Mouse (Mus musculus): ENCODE data around the gene Hes7.

Hes7 gene

GRCm38 (mm10) chr11:69120221-69121000 lies at the start of gene Hes7:
TSS of gene Hes7 (plus strand) at chr11:69120404.
- no peak for DNase-seq (ENCODE audit: low spot score in 2 of 2)

- peak; percentile 94 to 97 for DNase-seq (ENCODE audit: low spot score in 2 of 2)
These were observed 49.5 kb upstream of the Hes7 start, which contains the start of gene Tmem107 for GRCm38 (mm10) chr11:69070590-69071222. TSS of gene Tmem107 (plus strand) at chr11:69070806.

- no peak for DNase-seq (ENCODE audit: low spot score in 2 of 2)
These were observed 48.9 kb upstream of the Hes7 start for GRCm38 (mm10) chr11:69071262-69071661.

DNA sequence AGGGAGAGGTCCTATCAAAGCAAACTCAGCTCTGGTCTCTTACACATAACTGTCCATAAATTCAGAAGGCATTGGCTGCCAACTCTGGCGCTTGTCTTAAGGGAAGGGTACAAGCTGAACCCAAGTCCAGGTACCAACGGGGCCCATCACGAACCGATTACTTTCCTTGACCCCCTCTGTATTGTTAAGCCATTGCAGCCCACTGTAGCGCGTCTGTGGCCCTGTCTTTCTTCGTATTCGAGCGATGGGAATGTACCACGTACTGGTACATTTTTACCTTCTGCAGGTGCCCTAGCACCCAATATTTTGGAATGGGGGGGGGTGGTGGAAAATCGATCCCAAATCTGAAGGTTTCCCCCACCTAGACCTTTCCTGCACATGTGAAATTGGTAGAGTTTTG lies 48.0 kb upstream of the Hes7 start:
- no peak for DNase-seq (ENCODE audit: low spot score in 2 of 2)

DNA sequence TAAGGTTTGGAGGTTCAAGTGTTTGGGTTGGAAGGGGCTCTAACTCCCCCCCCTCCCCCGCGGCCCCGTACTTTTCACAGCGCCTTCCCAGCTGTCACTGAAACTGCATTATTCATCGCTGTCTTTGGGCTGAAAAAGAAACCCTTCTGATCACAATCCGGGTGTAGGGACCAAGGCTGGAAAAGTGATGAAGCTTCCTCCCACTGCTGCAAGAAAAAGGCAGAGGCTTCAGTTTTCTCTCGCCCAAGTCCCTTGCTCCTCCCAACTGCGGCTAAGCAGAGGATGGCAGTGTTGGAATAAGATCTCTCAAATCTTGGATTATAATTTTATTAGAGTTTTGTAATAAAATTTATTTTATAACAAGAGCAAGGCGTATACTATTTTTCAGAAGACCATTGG lies 47.5 kb upstream of the Hes7 start:
- no peak for DNase-seq (ENCODE audit: low spot score in 2 of 2)

DNA sequence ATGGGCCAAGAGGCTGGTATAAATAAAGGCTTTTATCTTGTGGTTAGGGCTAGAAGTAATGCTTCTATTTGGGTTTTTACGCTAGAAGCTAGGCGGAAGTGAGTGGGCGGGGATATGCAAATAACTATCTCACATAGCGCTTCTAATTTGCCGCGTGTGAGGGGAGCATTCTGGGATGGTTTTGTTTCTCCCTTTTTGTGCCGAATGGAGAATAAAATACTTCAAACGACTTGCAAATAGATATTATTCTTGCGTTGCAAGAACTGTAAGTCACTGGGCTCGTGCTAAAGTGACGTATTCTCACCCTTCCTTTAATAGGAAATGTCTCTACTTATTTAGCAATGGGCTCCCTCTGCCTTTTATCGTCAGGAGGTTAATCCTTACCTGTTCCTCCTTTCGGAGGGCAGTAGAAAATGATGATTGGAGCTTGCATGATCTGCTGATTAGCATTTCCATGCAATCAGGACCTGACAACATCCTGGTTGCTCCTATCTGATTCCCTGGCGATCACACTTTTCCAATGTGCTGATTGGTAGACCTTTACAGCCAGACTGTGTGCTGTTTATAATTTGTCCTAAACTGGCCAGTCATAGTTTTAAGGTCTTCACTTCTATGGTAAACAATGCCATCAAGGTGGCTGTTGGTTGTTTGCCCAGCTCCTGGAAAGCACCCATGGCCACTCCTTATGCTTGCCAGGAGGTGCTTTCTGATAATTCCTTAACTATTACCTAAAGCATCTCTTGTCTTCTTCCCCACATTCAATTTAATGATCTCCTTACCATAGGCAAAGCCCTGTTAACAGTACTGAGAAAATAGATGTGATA lies 46.9 kb upstream of the Hes7 start:
- DNase-seq (ENCODE audit: low spot score in 2 of 2) = peak; percentile 88 to 91

DNA sequence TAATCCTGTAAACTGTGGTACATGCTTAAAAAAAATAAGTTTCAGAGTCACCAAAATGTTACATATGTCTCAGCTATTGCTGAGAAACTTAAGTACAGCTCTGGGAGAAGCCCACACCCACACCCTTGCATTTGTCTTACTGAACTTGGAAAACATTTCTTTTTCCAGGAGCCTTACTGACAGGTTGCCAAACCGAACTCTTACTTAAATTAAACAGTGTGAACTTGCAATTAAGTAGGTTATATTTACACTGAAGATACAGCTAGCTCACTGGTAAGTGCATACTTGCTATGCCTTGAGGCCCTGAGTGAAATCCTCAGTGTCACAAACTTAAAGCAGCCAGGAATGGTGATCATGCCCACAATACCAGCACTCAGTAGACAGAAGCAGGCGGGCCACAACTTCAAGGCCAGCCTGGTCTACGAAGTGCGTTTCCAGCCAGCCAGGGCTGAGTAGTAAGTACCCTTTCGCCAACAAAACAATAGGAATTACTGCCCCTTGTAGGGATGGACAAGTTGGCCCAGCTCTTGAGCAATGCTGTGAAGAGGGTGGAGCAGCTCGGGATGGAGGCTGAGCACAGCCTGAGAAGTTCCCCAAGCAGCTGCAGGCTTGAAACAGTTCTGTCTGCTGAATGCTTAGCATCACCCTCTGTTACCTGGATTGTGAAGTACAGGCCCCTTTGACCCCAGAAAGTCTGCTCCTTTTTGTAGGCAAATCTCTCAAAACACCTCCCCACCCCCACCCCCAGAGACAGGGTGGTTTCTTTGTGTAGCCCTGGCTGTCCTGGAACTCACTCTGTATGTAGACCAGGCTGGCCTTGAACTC lies 46.0 kb upstream of the Hes7 start:
- no peak for DNase-seq (ENCODE audit: low spot score in 2 of 2)

GRCm38 (mm10) chr11:69074776-69075069 lies 45.5 kb upstream of the Hes7 start:
- DNase-seq (ENCODE audit: low spot score in 2 of 2) = no peak

- no peak for DNase-seq (ENCODE audit: low spot score in 2 of 2)
These were observed 44.3 kb upstream of the Hes7 start for GRCm38 (mm10) chr11:69075764-69076479.

DNA sequence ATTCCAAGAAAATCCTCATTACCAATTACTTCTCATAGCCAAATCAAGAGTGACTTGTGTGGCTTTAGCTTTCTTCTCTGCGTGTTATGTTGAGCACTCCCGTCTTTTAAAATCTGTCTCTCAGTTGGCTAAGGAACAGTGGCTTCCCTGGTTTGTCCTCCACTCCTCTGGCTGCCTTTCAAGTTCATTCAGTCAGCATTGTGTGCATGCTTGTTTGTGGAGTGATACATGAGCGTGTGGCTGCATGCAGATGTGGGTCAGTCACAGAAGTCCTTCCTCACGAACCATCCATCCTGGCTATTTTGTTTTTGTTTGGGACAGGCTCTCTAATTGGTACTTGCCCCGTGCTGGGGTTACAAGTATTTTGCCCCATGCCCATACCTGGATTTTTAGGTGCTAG lies 43.6 kb upstream of the Hes7 start:
- no peak for DNase-seq (ENCODE audit: low spot score in 2 of 2)

DNA sequence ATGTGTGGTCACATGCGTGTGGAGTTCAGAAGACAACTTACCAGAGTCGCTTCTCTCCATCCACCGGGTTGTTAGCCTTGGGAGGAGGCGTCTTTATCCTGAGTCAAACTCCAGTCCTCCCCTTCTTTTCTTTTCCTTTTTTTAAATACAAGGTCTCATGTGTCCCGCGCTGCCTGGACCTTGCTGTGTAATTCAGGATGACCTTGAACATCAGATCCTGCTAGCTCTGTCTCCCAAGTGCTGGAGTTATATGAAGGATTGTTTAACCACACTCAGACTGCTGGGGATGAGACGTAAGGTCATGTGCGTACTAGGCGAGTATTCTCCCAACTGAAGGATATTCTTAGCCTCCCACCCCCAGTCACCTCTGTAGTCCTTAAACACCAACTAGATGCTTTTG lies 42.9 kb upstream of the Hes7 start:
- no peak for DNase-seq (ENCODE audit: low spot score in 2 of 2)

GRCm38 (mm10) chr11:69078041-69078440 lies 42.2 kb upstream of the Hes7 start:
- DNase-seq (ENCODE audit: low spot score in 2 of 2) = no peak

GRCm38 (mm10) chr11:69078805-69079438 lies 41.3 kb upstream of the Hes7 start:
- no peak for DNase-seq (ENCODE audit: low spot score in 2 of 2)

- no peak for DNase-seq (ENCODE audit: low spot score in 2 of 2)
These were observed 39.9 kb upstream of the Hes7 start for GRCm38 (mm10) chr11:69080102-69080854.

DNA sequence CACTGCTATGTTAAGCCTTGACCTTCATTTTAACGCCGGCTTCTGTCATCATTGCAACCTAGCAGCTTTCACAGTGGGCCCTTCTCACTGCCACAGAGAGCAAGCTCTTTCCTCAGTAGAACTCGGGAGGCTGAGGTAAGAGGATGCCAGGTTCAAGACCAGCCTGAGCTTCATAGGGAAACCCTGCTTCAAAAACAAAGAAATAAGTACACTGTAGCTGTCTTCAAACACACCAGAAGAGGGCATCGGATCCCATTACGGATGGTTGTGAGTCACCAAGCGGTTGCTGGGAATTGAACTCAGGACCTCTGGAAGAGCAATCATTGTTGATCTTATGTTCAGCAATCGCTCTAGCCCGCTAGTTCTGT lies 39.4 kb upstream of the Hes7 start:
- no peak for DNase-seq (ENCODE audit: low spot score in 2 of 2)

DNA sequence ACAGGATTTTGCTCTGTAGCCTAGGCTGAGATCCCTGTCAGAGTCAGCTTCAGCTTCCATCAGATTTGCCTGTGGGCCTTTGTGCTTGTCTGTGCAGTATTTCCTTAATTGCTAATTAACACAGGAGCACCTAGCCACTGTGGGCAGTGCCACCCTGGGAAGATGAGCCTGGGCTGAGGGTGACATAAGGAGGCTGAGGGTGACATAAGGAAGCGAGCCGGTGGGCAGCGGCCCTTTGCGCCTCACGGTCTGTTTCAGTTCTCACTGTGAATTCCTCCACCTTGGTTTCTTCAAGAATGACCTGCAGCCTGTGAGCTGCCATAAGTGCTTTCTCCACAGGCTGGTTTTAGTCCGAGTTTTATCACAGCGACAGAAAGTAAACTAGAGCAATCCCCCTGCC lies 38.6 kb upstream of the Hes7 start:
- DNase-seq (ENCODE audit: low spot score in 2 of 2) = no peak

DNA sequence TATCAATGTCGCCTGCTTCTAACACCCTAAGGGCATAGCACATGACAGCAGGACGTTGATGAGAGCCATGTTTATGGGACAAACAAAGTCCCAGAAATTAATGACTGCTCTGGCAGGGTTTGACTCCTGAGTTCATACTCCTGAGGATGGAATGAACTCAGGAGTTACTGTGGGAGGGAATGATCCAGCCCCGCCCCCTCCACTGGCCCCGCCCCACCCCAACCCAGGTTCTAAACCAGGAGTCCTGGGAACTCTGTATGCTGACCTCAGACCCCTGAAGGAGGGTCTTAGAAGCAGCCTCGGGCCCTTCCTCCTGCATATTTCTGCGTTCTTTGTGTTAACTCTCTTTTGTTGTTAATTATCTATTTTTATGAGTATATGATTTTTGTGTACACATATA lies 34.6 kb upstream of the Hes7 start:
- DNase-seq (ENCODE audit: low spot score in 2 of 2) = no peak

GRCm38 (mm10) chr11:69086390-69086789 lies 33.8 kb upstream of the Hes7 start:
- DNase-seq (ENCODE audit: low spot score in 2 of 2) = peak; percentile 67 to 69

GRCm38 (mm10) chr11:69087082-69087481 lies 33.1 kb upstream of the Hes7 start:
- peak; percentile 53 to 67 for DNase-seq (ENCODE audit: low spot score in 2 of 2)

GRCm38 (mm10) chr11:69087597-69087996 lies 32.6 kb upstream of the Hes7 start:
- DNase-seq (ENCODE audit: low spot score in 2 of 2) = no peak
